In genomic region chr10:79671396-79672087, GRCm38 (mm10) we compare ENCODE assay signal across 15 mouse cellular contexts. TPM values are rescaled to one million over a fixed set of nuclear protein-coding genes. Genes with fewer than 3 reads are reported as not detected.
DNase-seq lines count a peak whose midpoint lies in the region; ATAC-seq lines count a peak whose summit lies in the region.
"Had no signal": no experiment of that assay in that cellular context is flagged by ENCODE, and none has a peak within 500 bp of the region (broad histone marks: within the 10 kb centered on the region; RNA-seq: fewer than 3 reads in every experiment).

No protein-coding gene starts in this region.

- H3K9ac ChIP-seq in kidney, embryonic 16.5 days (replicated peaks; ENCODE audit: low read length), result peak overlapping the region; percentile 25; the same call in 1 of the 2 replicates
- no peak overlapping the region for H3K9ac ChIP-seq in limb, embryonic 12.5 days (replicated peaks)

- ATAC-seq in cerebellum, adult (ENCODE audit: insufficient number of reproducible peaks, low FRiP score, low TSS enrichment), result no peak
- peak; percentile 24 for ATAC-seq in kidney, embryonic 16.5 days (ENCODE audit: low FRiP score, low TSS enrichment)
- ATAC-seq in limb, embryonic 12.5 days (ENCODE audit: insufficient number of reproducible peaks, insufficient read depth, low FRiP score, low TSS enrichment, low read depth), result no peak

- peaks cover 18% of the 10 kb centered on the region for H3K36me3 ChIP-seq in kidney, embryonic 16.5 days (ENCODE audit: insufficient read depth, low read length)
- peaks cover 30% of the 10 kb centered on the region for H3K36me3 ChIP-seq in limb, embryonic 12.5 days

- no peaks in the 10 kb centered on the region for H3K9me3 ChIP-seq in kidney, embryonic 16.5 days (ENCODE audit: low read length)
- H3K9me3 ChIP-seq in limb, embryonic 12.5 days, result no peaks in the 10 kb centered on the region

- H3K4me1 ChIP-seq in kidney, embryonic 16.5 days (ENCODE audit: insufficient read depth, low read length), result peaks cover 22% of the 10 kb centered on the region
- H3K4me1 ChIP-seq in limb, embryonic 12.5 days (replicated peaks), result peaks cover 17% of the 10 kb centered on the region

- no peaks in the 10 kb centered on the region for H3K27me3 ChIP-seq in kidney, embryonic 16.5 days (ENCODE audit: insufficient read depth, low read length)
- H3K27me3 ChIP-seq in limb, embryonic 12.5 days, result no peaks in the 10 kb centered on the region

- 15% methylated on average over 6 of the region's 6 CpGs for WGBS in kidney, embryonic 16.5 days
- 38% methylated on average over 6 of the region's 6 CpGs for WGBS in limb, embryonic 12.5 days

- peak overlapping the region; percentile 95 for H3K4me3 ChIP-seq in kidney, embryonic 16.5 days (ENCODE audit: low read length)
- 0 out of 2 replicates have a peak overlapping the region, but pooled peaks have one; percentile 88 for H3K4me3 ChIP-seq in limb, embryonic 12.5 days (replicated peaks)

- H3K27ac ChIP-seq in kidney, embryonic 16.5 days (ENCODE audit: low read length), result peak overlapping the region; percentile 95
- no peak overlapping the region for H3K27ac ChIP-seq in limb, embryonic 12.5 days

- DNase-seq in cerebellum, adult 8-10 months, result peak; percentile 10
- no peak for DNase-seq in kidney, adult 9 months
- DNase-seq in ES-CJ7 (ENCODE audit: low read depth, low spot score), result peak; percentile 80
- DNase-seq in urinary bladder, adult 18-20 months (ENCODE audit: low spot score in 2 of 2), result no peak
- no peak for DNase-seq in right cerebral cortex, adult 2 months (ENCODE audit: low spot score in 2 of 2)
- DNase-seq: adrenal gland, postnatal 10 days; heart, postnatal 36 days; left cerebral cortex, postnatal 4 days had no signal

- peak overlapping the region; percentile 92 for H3K4me2 ChIP-seq in kidney, embryonic 16.5 days (replicated peaks; ENCODE audit: low read depth, low read length)
- peak overlapping the region; percentile 82 for H3K4me2 ChIP-seq in limb, embryonic 12.5 days

RNA-seq across cellular contexts. Expression of gene Tpgs1, which starts 2.4 kb away (rescaled TPM):
- 84.2 and 87.0 TPM in 2 replicates for polyA plus RNA-seq in kidney, embryonic 16.5 days (2015; fragmentation: Nextera tagmentation; extraction: Ambion mirVana)
- polyA plus RNA-seq in limb, embryonic 12.5 days (2016; fragmentation: Nextera tagmentation; extraction: Ambion mirVana), result 57.6 and 63.1 TPM in 2 replicates

RNA-seq across cellular contexts. Expression of gene Madcam1, which starts 7.2 kb away (rescaled TPM):
- polyA plus RNA-seq in kidney, embryonic 16.5 days (2015; fragmentation: Nextera tagmentation; extraction: Ambion mirVana), result 2.3 and 2.5 TPM in 2 replicates
- 7.1 and 7.2 TPM in 2 replicates for polyA plus RNA-seq in limb, embryonic 12.5 days (2016; fragmentation: Nextera tagmentation; extraction: Ambion mirVana)
- polyA plus RNA-seq: frontal cortex, adult 2 months had no signal

RNA-seq across cellular contexts. Expression of gene Cdc34, which starts 10.5 kb away (rescaled TPM):
- polyA plus RNA-seq in kidney, embryonic 16.5 days (2015; fragmentation: Nextera tagmentation; extraction: Ambion mirVana), result 81.2 and 92.3 TPM in 2 replicates
- 139 and 149 TPM in 2 replicates for polyA plus RNA-seq in limb, embryonic 12.5 days (2016; fragmentation: Nextera tagmentation; extraction: Ambion mirVana)

RNA-seq across cellular contexts. Expression of gene Gzmm, which starts 17.3 kb away (rescaled TPM):
- polyA plus RNA-seq in kidney, embryonic 16.5 days (2015; fragmentation: Nextera tagmentation; extraction: Ambion mirVana), result 0.75 and 0.81 TPM in 2 replicates
- polyA plus RNA-seq in limb, embryonic 12.5 days (2016; fragmentation: Nextera tagmentation; extraction: Ambion mirVana), result 0.74 and 1.2 TPM in 2 replicates

RNA-seq across cellular contexts. Expression of gene Odf3l2, which starts 26.0 kb away (rescaled TPM):
- not detected in 2 replicates for polyA plus RNA-seq in kidney, embryonic 16.5 days (2015; fragmentation: Nextera tagmentation; extraction: Ambion mirVana)
- not detected in 2 replicates for polyA plus RNA-seq in limb, embryonic 12.5 days (2016; fragmentation: Nextera tagmentation; extraction: Ambion mirVana)
- polyA plus RNA-seq: embryonic facial prominence, embryonic 14.5 days; neural tube, embryonic 14.5 days; stomach, embryonic 16.5 days had no signal

Comparison
In these comparisons a context has a peak if more than half of its experiments do, and no peak if none do; other contexts are left out.
1. DNase-seq: peak in cerebellum, adult 8-10 months (single experiment) and ES-CJ7 (single experiment); none in kidney, adult 9 months (single experiment), urinary bladder, adult 18-20 months (0 of 2) and right cerebral cortex, adult 2 months (0 of 2).